Mouse (Mus musculus): ENCODE measurements around the gene Zbtb8os. TPM values are rescaled to one million over a fixed set of nuclear protein-coding genes. Genes with fewer than 3 reads are reported as not detected.
"Not testable (repeated sequence)": the region's sequence is repeated elsewhere in the genome, so short reads cannot be mapped to it uniquely, and the experiment has no call there.

The Zbtb8os gene
- total and polyA plus RNA-seq, 2 experiments from 2014 or later, result 5.9 to 20.7 TPM

DNA sequence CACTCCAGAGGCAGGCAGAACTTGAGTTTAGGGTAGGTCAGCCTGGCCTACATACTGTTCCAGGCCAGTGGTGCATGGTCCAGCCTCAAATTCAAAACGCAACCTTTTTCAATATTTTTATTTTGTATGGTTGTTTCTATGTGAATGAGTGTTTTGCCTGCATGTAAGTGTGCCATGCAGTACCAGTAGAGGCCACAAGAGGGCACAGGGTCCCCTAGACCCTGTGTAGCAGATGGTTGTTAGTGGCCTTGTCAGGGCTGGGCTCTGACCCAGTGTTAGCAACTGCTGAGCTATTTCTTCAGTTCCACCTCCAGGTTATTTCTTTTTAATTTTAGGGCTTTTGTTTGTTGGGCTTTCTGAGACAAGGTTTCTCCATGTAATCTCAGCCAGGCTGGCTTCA lies 15.1 kb downstream of the Zbtb8os start:
- Histone ChIP-seq H3K4me2 (ENCODE audit: low read depth) (no peak overlapping the region), H3K4me3 (ENCODE audit: low read depth, low read length) (no peak overlapping the region), H3K27ac (ENCODE audit: low read depth, low read length) (no peak overlapping the region), H3K9me3 (ENCODE audit: low read length) (no peaks in the 10 kb centered on the region), H3K27me3 (ENCODE audit: insufficient read depth, low read length) (no peaks in the 10 kb centered on the region), H3K9ac (no peak overlapping the region), H3K4me1 (ENCODE audit: insufficient read depth) (no peaks in the 10 kb centered on the region), H3K36me3 (ENCODE audit: insufficient read depth) (peaks cover 23% of the 10 kb centered on the region)
- peak; percentile 87 for DNase-seq
- TF ChIP-seq CTCF (IDR thresholded peaks at IDR 0.05; ENCODE audit: low read depth), result peak; percentile 95
- WGBS, result 9% methylated on average over 1 of the region's 1 CpGs
- peak; percentile 87 for ATAC-seq

DNA sequence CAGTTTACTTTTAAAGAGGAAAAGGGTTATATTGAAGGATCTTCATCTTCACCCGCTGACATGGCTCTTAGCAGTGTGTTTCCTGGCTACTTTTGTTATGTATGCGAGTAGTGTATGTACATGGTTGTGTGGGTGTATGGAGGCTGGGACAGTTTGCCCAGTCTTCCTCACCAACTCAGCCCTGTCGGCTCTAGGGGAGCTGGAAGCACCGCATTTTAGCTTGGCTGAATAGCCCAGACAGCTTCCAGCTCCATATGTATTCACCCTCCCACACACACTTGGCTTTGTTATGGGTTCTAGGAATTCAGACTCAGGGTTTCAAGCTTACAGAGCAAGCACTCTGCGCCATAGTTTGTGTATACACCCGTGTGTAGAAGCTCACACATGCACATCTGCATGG lies 15.6 kb downstream of the Zbtb8os start:
- Histone ChIP-seq H3K9ac (no peak overlapping the region), H3K36me3 (ENCODE audit: insufficient read depth) (peaks cover 25% of the 10 kb centered on the region), H3K4me1 (ENCODE audit: insufficient read depth) (no peaks in the 10 kb centered on the region), H3K4me2 (ENCODE audit: low read depth) (no peak overlapping the region), H3K9me3 (ENCODE audit: low read length) (no peaks in the 10 kb centered on the region), H3K27ac (ENCODE audit: low read depth, low read length) (no peak overlapping the region), H3K27me3 (ENCODE audit: insufficient read depth, low read length) (no peaks in the 10 kb centered on the region), H3K4me3 (ENCODE audit: low read depth, low read length) (no peak overlapping the region)
- WGBS, result 71% methylated on average over 6 of the region's 6 CpGs
- TF ChIP-seq CTCF (IDR thresholded peaks at IDR 0.05; ENCODE audit: low read depth), result no peak
- DNase-seq, result peak; percentile 11
- ATAC-seq, result peak; percentile 23

DNA sequence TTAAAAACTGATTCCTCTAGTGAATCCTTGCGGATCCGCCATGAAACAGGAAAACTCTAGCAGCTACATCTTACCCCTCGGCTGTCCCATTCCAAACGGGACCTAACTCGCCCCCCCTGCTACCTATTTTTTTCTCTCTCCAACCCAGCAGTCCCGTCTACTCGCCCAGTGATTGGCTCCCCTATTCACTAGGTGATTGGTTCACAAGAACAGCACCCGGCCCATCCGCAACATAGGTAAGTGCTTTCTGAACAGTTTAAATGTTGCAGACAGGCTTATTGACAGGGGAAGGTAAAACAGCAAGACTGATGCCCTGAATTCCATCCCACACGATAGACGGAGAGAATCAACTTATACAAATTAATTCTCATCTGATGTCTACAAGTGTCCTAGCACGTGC lies 17.7 kb downstream of the Zbtb8os start:
- no peak for TF ChIP-seq CTCF (IDR thresholded peaks at IDR 0.05; ENCODE audit: low read depth)
- H3K4me3 ChIP-seq (ENCODE audit: low read depth, low read length), result no peak overlapping the region
- H3K36me3 ChIP-seq (ENCODE audit: insufficient read depth), result peaks cover 26% of the 10 kb centered on the region
- no peaks in the 10 kb centered on the region for H3K9me3 ChIP-seq (ENCODE audit: low read length)
- 90% methylated on average over 12 of the region's 12 CpGs for WGBS
- no peak overlapping the region for H3K9ac ChIP-seq
- H3K4me1 ChIP-seq (ENCODE audit: insufficient read depth), result no peaks in the 10 kb centered on the region
- H3K27me3 ChIP-seq (ENCODE audit: insufficient read depth, low read length), result no peaks in the 10 kb centered on the region
- no peak overlapping the region for H3K27ac ChIP-seq (ENCODE audit: low read depth, low read length)
- no peak overlapping the region for H3K4me2 ChIP-seq (ENCODE audit: low read depth)
- DNase-seq (no peak), ATAC-seq (no peak)

DNA sequence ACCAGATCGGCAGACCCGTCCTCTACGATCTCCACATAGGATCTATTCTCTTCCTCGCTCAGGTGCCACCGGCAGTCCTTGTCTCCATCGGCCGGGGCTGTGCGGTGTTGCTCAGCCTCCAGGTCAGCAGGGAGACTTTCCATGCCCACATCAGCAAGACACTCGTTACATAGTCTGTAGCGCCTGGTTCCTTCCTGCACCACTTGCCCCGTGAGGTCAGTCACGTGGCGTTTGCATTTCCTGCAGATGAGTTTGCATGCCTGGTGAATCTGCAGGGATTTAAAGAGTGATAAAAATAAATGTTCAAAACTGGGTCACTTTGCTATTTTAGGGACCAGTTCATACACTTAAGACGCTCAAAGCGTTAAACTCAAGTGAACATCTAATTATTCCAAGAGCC lies 18.7 kb downstream of the Zbtb8os start:
- Histone ChIP-seq H3K4me2 (ENCODE audit: low read depth) (no peak overlapping the region), H3K4me3 (ENCODE audit: low read depth, low read length) (no peak overlapping the region), H3K9ac (no peak overlapping the region), H3K27ac (ENCODE audit: low read depth, low read length) (no peak overlapping the region), H3K9me3 (ENCODE audit: low read length) (no peaks in the 10 kb centered on the region), H3K27me3 (ENCODE audit: insufficient read depth, low read length) (no peaks in the 10 kb centered on the region), H3K36me3 (ENCODE audit: insufficient read depth) (peaks cover 30% of the 10 kb centered on the region), H3K4me1 (ENCODE audit: insufficient read depth) (no peaks in the 10 kb centered on the region)
- ATAC-seq (no peak), DNase-seq (no peak)
- TF ChIP-seq CTCF (IDR thresholded peaks at IDR 0.05; ENCODE audit: low read depth), result no peak
- 80% methylated on average over 15 of the region's 15 CpGs for whole genome bisulfite sequencing

GRCm38 (mm10) chr4:129357613-129358163 lies 22.2 kb downstream of the Zbtb8os start:
- ATAC-seq (no peak), DNase-seq (no peak)
- TF ChIP-seq CTCF (IDR thresholded peaks at IDR 0.05; ENCODE audit: low read depth), result no peak
- WGBS, result 91% methylated on average over 15 of the region's 15 CpGs
- Histone ChIP-seq H3K4me1 (ENCODE audit: insufficient read depth) (no peaks in the 10 kb centered on the region), H3K4me2 (ENCODE audit: low read depth) (no peak overlapping the region), H3K36me3 (ENCODE audit: insufficient read depth) (peaks cover 33% of the 10 kb centered on the region), H3K9me3 (ENCODE audit: low read length) (no peaks in the 10 kb centered on the region), H3K9ac (no peak overlapping the region), H3K27ac (ENCODE audit: low read depth, low read length) (no peak overlapping the region), H3K27me3 (ENCODE audit: insufficient read depth, low read length) (no peaks in the 10 kb centered on the region), H3K4me3 (ENCODE audit: low read depth, low read length) (no peak overlapping the region)

DNA sequence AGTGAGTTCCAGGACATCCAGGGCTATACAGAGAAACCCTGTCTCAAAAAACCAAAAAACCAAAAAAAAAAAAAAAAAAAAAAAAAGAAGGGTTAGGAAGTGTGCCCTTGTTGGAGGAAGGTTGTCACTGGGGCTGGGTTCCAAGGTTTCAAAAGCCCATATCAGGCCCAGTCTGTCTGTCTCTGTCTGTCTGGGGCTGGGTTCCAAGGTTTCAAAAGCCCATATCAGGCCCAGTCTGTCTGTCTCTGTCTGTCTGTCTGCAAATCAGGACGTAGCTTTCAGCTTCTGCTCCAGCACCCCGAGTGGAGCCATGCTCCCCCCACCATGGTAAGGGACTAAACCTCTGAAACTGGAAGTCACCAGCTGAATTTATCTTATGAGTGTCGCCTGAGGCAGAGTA lies 26.7 kb downstream of the Zbtb8os start:
- not testable (repeated sequence) for H3K9me3 ChIP-seq (ENCODE audit: low read length); H3K4me1 ChIP-seq (ENCODE audit: insufficient read depth); H3K4me2 ChIP-seq (ENCODE audit: low read depth); ATAC-seq; H3K4me3 ChIP-seq (ENCODE audit: low read depth, low read length); H3K27ac ChIP-seq (ENCODE audit: low read depth, low read length); DNase-seq; H3K27me3 ChIP-seq (ENCODE audit: insufficient read depth, low read length); H3K9ac ChIP-seq
- peaks cover 19% of the 10 kb centered on the region for H3K36me3 ChIP-seq (ENCODE audit: insufficient read depth)
- WGBS, result 78% methylated on average over 3 of the region's 3 CpGs

GRCm38 (mm10) chr4:129362771-129363170 lies 27.3 kb downstream of the Zbtb8os start:
- Histone ChIP-seq H3K4me1 (ENCODE audit: insufficient read depth) (no peaks in the 10 kb centered on the region), H3K4me3 (ENCODE audit: low read depth, low read length) (no peak overlapping the region), H3K9me3 (ENCODE audit: low read length) (no peaks in the 10 kb centered on the region), H3K27ac (ENCODE audit: low read depth, low read length) (no peak overlapping the region), H3K9ac (no peak overlapping the region), H3K4me2 (ENCODE audit: low read depth) (no peak overlapping the region), H3K27me3 (ENCODE audit: insufficient read depth, low read length) (no peaks in the 10 kb centered on the region), H3K36me3 (ENCODE audit: insufficient read depth) (peaks cover 23% of the 10 kb centered on the region)
- TF ChIP-seq CTCF (IDR thresholded peaks at IDR 0.05; ENCODE audit: low read depth), result no peak
- no peak for ATAC-seq
- WGBS, result 68% methylated on average over 5 of the region's 5 CpGs
- DNase-seq, result no peak

Measured in forebrain, postnatal 0 days (tissue).